Mouse (Mus musculus) right cerebral cortex, postnatal 14 days (tissue): ENCODE data around the gene Dedd2.
"Not testable (repeated sequence)": the region's sequence is repeated elsewhere in the genome, so short reads cannot be mapped to it uniquely, and the experiment has no call there.

Source experiments
- DNase-seq: peaks from one replicate; pipeline ENCODE4 v3.0.0; 2022

The Dedd2 gene

GRCm38 (mm10) chr7:25220457-25221101 lies at the start of gene Dedd2:
Gene Dedd2 (minus strand): TSS chr7:25220615.
- no peak for DNase-seq

GRCm38 (mm10) chr7:25269545-25270271 lies 49.3 kb upstream of the Dedd2 start:
- no peak for DNase-seq

GRCm38 (mm10) chr7:25269029-25269428 lies 48.6 kb upstream of the Dedd2 start:
- DNase-seq, result no peak

- no peak for DNase-seq
Measured at GRCm38 (mm10) chr7:25268588-25268987, 48.2 kb upstream of the Dedd2 start.

- DNase-seq, result peak; percentile 98
Measured at GRCm38 (mm10) chr7:25267751-25268463, 47.5 kb upstream of the Dedd2 start.

- DNase-seq, result peak; percentile 96
Measured at GRCm38 (mm10) chr7:25267301-25267750, 46.9 kb upstream of the Dedd2 start, which contains the start of gene Cic. Gene Cic (plus strand): TSS chr7:25267704.

GRCm38 (mm10) chr7:25266180-25266962 lies 46.0 kb upstream of the Dedd2 start:
- no peak for DNase-seq

GRCm38 (mm10) chr7:25265743-25266142 lies 45.3 kb upstream of the Dedd2 start:
- DNase-seq, result not testable (repeated sequence)

GRCm38 (mm10) chr7:25263968-25264870 lies 43.8 kb upstream of the Dedd2 start:
- DNase-seq, result no peak

- no peak for DNase-seq
Measured at GRCm38 (mm10) chr7:25261896-25262295, 41.5 kb upstream of the Dedd2 start.

GRCm38 (mm10) chr7:25251822-25252221 lies 31.4 kb upstream of the Dedd2 start:
- no peak for DNase-seq

- peak; percentile 46 for DNase-seq
Measured at GRCm38 (mm10) chr7:25251071-25251791, 30.8 kb upstream of the Dedd2 start.

GRCm38 (mm10) chr7:25250141-25250972 lies 29.9 kb upstream of the Dedd2 start, which contains the start of gene Erf:
Gene Erf (minus strand): TSS chr7:25250761.
- DNase-seq, result peak; percentile 97

GRCm38 (mm10) chr7:25249314-25250140 lies 29.1 kb upstream of the Dedd2 start:
- DNase-seq, result peak; percentile 79

- DNase-seq, result no peak
Measured at GRCm38 (mm10) chr7:25248846-25249313, 28.5 kb upstream of the Dedd2 start.

- peak; percentile 68 for DNase-seq
Measured at GRCm38 (mm10) chr7:25248018-25248647, 27.7 kb upstream of the Dedd2 start.

- no peak for DNase-seq
Measured at GRCm38 (mm10) chr7:25247498-25247897, 27.1 kb upstream of the Dedd2 start.

GRCm38 (mm10) chr7:25246759-25247137 lies 26.3 kb upstream of the Dedd2 start:
- DNase-seq, result peak; percentile 38
